Mouse (Mus musculus) kidney, postnatal 0 days (tissue): ENCODE measurements around the gene Mdh1. TPM values are rescaled to one million over a fixed set of nuclear protein-coding genes. Genes with fewer than 3 reads are reported as not detected.
"Not testable (repeated sequence)": the region's sequence is repeated elsewhere in the genome, so short reads cannot be mapped to it uniquely, and the experiment has no call there.

Source experiments
- ATAC-seq: fragments of 200-750 bp; cut with Nextera tagmentation; replicated peaks from 2 replicates; pipeline ENCODE4 v1.8.0; 2017; ENCODE audit warnings: low read depth, moderate number of reproducible peaks, moderate TSS enrichment, moderate library complexity; ENCODE audit not compliant: low FRiP score
- DNase-seq: peaks from one replicate; pipeline ENCODE4 v3.0.0-alpha.2; 2016; ENCODE audit warnings: low spot score
- H3K27ac ChIP-seq: fragments of 300-500 bp; sonication (generic); 2 replicates; pipeline ENCODE4 v1.5.1; 2014; ENCODE audit warnings: mild to moderate bottlenecking
- H3K27me3 ChIP-seq: fragments of 300-500 bp; sonication (generic); 2 replicates; pipeline ENCODE4 v1.6.1; 2014; ENCODE audit warnings: low read length, mixed read lengths; ENCODE audit not compliant: insufficient read depth
- H3K36me3 ChIP-seq: fragments of 300-500 bp; sonication (generic); 2 replicates; pipeline ENCODE4 v1.6.1; 2014; ENCODE audit warnings: low read length, mixed read lengths; ENCODE audit not compliant: insufficient read depth
- H3K4me1 ChIP-seq: fragments of 300-500 bp; sonication (generic); replicated peaks from 2 replicates; pipeline ENCODE4 v1.6.1; 2014; ENCODE audit warnings: antibody characterized with exemption, low read length, mixed read lengths; ENCODE audit not compliant: insufficient read depth
- H3K4me2 ChIP-seq: fragments of 300-500 bp; sonication (generic); 2 replicates; pipeline ENCODE4 v1.6.1; 2014; ENCODE audit warnings: mild to moderate bottlenecking, low read length, moderate library complexity, mixed read lengths
- H3K4me3 ChIP-seq: fragments of 300-500 bp; sonication (generic); replicated peaks from 2 replicates; pipeline ENCODE4 v1.5.1; 2014; ENCODE audit warnings: low read depth, low read length
- H3K9ac ChIP-seq: fragments of 300-500 bp; sonication (generic); 2 replicates; pipeline ENCODE4 v1.6.1; 2014; ENCODE audit warnings: low read depth, low read length
- H3K9me3 ChIP-seq: fragments of 300-500 bp; sonication (generic); replicated peaks from 2 replicates; pipeline ENCODE4 v1.6.1; 2016; ENCODE audit warnings: low read length, inconsistent platforms, mixed read lengths
- CTCF ChIP-seq: IDR thresholded peaks from 2 replicates; pipeline ENCODE4 v1.5.1; 2016; ENCODE audit warnings: antibody characterized with exemption, low read depth, mild to moderate bottlenecking, moderate library complexity
- WGBS: fragments of 180-500 bp; shearing (Covaris S2); extraction: QIAGEN DNeasy Blood & Tissue Kit; methylation state at CpG from one replicate; pipeline ENCODE4 v1.1.7; 2014; 5-methylcytosine and 5-hydroxymethylcytosine counted together
- polyA plus RNA-seq: library from polyadenylated mRNA; unstranded; fragments of >200 nt; fragmentation: Nextera tagmentation; extraction: Ambion mirVana; gene quantifications from 2 replicates; pipeline ENCODE4 v1.2.1, GENCODE M21; 2015

The Mdh1 gene
- polyA plus RNA-seq, 1 experiment from 2014 or later: 1,098 TPM

- Histone ChIP-seq H3K4me1 (no peaks in the 10 kb centered on the region), H3K4me2 (no peak overlapping the region), H3K9me3 (no peaks in the 10 kb centered on the region), H3K36me3 (no peaks in the 10 kb centered on the region), H3K27me3 (no peaks in the 10 kb centered on the region), H3K9ac (no peak overlapping the region), H3K4me3 (no peak overlapping the region), H3K27ac (no peak overlapping the region)
- no peak for DNase-seq
- ATAC-seq: no peak
- 42% methylated on average over 2 of the region's 2 CpGs for WGBS
- TF ChIP-seq CTCF: no peak
Measured at GRCm38 (mm10) chr11:21540072-21540471, 32.1 kb downstream of the Mdh1 start.

DNA sequence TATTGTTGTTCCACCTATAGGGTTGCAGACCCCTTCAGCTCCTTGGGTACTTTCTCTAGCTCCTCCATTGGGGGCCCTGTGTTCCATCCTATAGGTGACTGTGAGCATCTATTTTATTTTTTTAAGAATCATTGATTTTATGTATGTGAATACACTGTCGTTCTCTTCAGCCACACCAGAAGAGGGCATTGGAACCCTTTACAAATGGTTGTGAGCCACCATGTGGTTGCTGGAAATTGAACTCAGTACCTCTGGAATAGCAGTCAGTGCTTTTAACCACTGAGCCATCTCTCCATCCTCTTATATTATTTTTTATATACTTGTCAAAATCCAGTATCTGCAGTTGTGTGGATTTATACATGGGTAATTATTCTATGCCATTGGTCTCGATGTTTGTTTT lies 41.3 kb downstream of the Mdh1 start:
- not testable (repeated sequence) for H3K36me3 ChIP-seq, H3K4me1 ChIP-seq, H3K4me3 ChIP-seq, H3K9ac ChIP-seq, H3K27me3 ChIP-seq, H3K27ac ChIP-seq, ATAC-seq, H3K4me2 ChIP-seq, DNase-seq, H3K9me3 ChIP-seq
- WGBS: 86% methylated on average over 2 of the region's 2 CpGs

- ATAC-seq: no peak
- no peaks in the 10 kb centered on the region for H3K9me3 ChIP-seq
- WGBS: 44% methylated on average over 2 of the region's 2 CpGs
- peak; percentile 79 for DNase-seq
- TF ChIP-seq CTCF: no peak
- H3K27me3 ChIP-seq: no peaks in the 10 kb centered on the region
- no peak overlapping the region for H3K9ac ChIP-seq
- H3K4me3 ChIP-seq: no peak overlapping the region
- no peaks in the 10 kb centered on the region for H3K4me1 ChIP-seq
- no peaks in the 10 kb centered on the region for H3K36me3 ChIP-seq
- no peak overlapping the region for H3K4me2 ChIP-seq
- no peak overlapping the region for H3K27ac ChIP-seq
Measured at GRCm38 (mm10) chr11:21528676-21529394, 43.3 kb downstream of the Mdh1 start.

DNA sequence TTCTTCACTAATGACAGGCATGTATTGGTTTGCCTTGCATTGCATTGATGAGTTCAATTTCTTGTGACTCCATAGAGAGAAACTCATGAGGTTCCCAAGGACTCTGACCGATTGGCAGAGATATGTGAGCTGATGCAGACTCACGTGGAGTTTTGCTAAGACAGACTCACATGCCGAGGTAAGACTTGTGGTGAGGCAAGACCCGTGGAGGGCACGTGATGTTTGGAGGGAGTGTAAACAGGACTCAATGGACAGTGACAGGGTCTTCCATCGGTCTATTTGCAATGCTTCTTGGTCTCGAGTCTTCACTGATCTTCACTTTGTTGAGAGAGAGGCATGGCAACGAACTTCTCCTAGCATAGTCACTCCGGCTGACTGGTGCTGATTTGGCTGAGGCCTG lies 54.4 kb downstream of the Mdh1 start:
- 83% methylated on average over 9 of the region's 9 CpGs for WGBS
- no peak for ATAC-seq
- no peak overlapping the region for H3K27ac ChIP-seq
- no peak overlapping the region for H3K4me2 ChIP-seq
- no peak for DNase-seq
- no peak overlapping the region for H3K4me3 ChIP-seq
- H3K4me1 ChIP-seq: no peaks in the 10 kb centered on the region
- H3K27me3 ChIP-seq: no peaks in the 10 kb centered on the region
- no peaks in the 10 kb centered on the region for H3K36me3 ChIP-seq
- TF ChIP-seq CTCF: no peak
- no peaks in the 10 kb centered on the region for H3K9me3 ChIP-seq
- no peak overlapping the region for H3K9ac ChIP-seq

- H3K36me3 ChIP-seq, DNase-seq, ATAC-seq, H3K27ac ChIP-seq, H3K9ac ChIP-seq, H3K4me1 ChIP-seq, H3K27me3 ChIP-seq, H3K4me2 ChIP-seq, H3K9me3 ChIP-seq, H3K4me3 ChIP-seq: not testable (repeated sequence)
- WGBS: 100% methylated on average over 1 of the region's 1 CpGs
Measured at GRCm38 (mm10) chr11:21516396-21516795, 55.8 kb downstream of the Mdh1 start.

GRCm38 (mm10) chr11:21510577-21510976 lies 61.6 kb downstream of the Mdh1 start:
- H3K27me3 ChIP-seq, ATAC-seq, H3K9ac ChIP-seq, H3K4me2 ChIP-seq, H3K4me1 ChIP-seq, H3K9me3 ChIP-seq, H3K4me3 ChIP-seq, DNase-seq, H3K27ac ChIP-seq, H3K36me3 ChIP-seq: not testable (repeated sequence)
- WGBS: 93% methylated on average over 1 of the region's 1 CpGs

- not testable (repeated sequence) for H3K9me3 ChIP-seq, DNase-seq, H3K36me3 ChIP-seq, ATAC-seq, H3K4me2 ChIP-seq, H3K9ac ChIP-seq, H3K4me3 ChIP-seq, H3K27ac ChIP-seq, H3K4me1 ChIP-seq, H3K27me3 ChIP-seq
- WGBS: 76% methylated on average over 1 of the region's 1 CpGs
Measured at GRCm38 (mm10) chr11:21508713-21509112, 63.5 kb downstream of the Mdh1 start.

- H3K4me1 ChIP-seq, H3K27ac ChIP-seq, H3K9me3 ChIP-seq, H3K9ac ChIP-seq, H3K4me3 ChIP-seq, H3K4me2 ChIP-seq, DNase-seq, H3K36me3 ChIP-seq, ATAC-seq, H3K27me3 ChIP-seq: not testable (repeated sequence)
- WGBS: 82% methylated on average over 5 of the region's 5 CpGs
Measured at GRCm38 (mm10) chr11:21507073-21507472, 65.1 kb downstream of the Mdh1 start.
